Mouse (Mus musculus): ENCODE results near the gene Twf2. TPM values are rescaled to one million over a fixed set of nuclear protein-coding genes. Genes with fewer than 3 reads are reported as not detected.

The Twf2 gene
- polyA plus RNA-seq, 1 experiment = 33.6 TPM

- DNase-seq (ENCODE audit: low read depth, low spot score) = no peak
- WGBS = 85% methylated on average over 6 of the region's 6 CpGs
Measured at GRCm38 (mm10) chr9:106233953-106234352, 31.0 kb downstream of the Twf2 start.

GRCm38 (mm10) chr9:106235194-106235830, 32.4 kb downstream of the Twf2 start:
- 83% methylated on average over 23 of the region's 23 CpGs for WGBS

GRCm38 (mm10) chr9:106236156-106236817, 33.4 kb downstream of the Twf2 start:
- 90% methylated on average over 23 of the region's 23 CpGs for WGBS
- no peak for DNase-seq (ENCODE audit: low read depth, low spot score)

More at GRCm38 (mm10) chr9:106235194-106235830, 32.4 kb downstream of the Twf2 start:
- no peak for DNase-seq (ENCODE audit: low read depth, low spot score)

GRCm38 (mm10) chr9:106236818-106237211, 33.9 kb downstream of the Twf2 start:
- 75% methylated on average over 3 of the region's 3 CpGs for WGBS
- DNase-seq (ENCODE audit: low read depth, low spot score) = no peak

GRCm38 (mm10) chr9:106237401-106237800, 34.5 kb downstream of the Twf2 start:
- WGBS = 86% methylated on average over 8 of the region's 8 CpGs
- DNase-seq (ENCODE audit: low read depth, low spot score) = no peak

- 93% methylated on average over 10 of the region's 10 CpGs for WGBS
- no peak for DNase-seq (ENCODE audit: low read depth, low spot score)
Measured at GRCm38 (mm10) chr9:106237878-106238277, 35.0 kb downstream of the Twf2 start.

- DNase-seq (ENCODE audit: low read depth, low spot score) = no peak
- 80% methylated on average over 10 of the region's 10 CpGs for WGBS
Measured at GRCm38 (mm10) chr9:106241541-106242164, 38.7 kb downstream of the Twf2 start.

GRCm38 (mm10) chr9:106242813-106243488, 40.0 kb downstream of the Twf2 start:
- DNase-seq (ENCODE audit: low read depth, low spot score) = no peak
- 68% methylated on average over 19 of the region's 19 CpGs for WGBS

- WGBS = 34% methylated on average over 11 of the region's 11 CpGs
Measured at GRCm38 (mm10) chr9:106249550-106249949, 46.6 kb downstream of the Twf2 start.

GRCm38 (mm10) chr9:106250245-106250644, 47.3 kb downstream of the Twf2 start:
- 8% methylated on average over 4 of the region's 4 CpGs for WGBS
- DNase-seq (ENCODE audit: low read depth, low spot score) = peak; percentile 67

More at GRCm38 (mm10) chr9:106249550-106249949, 46.6 kb downstream of the Twf2 start:
- DNase-seq (ENCODE audit: low read depth, low spot score) = peak; percentile 98

- no peak for DNase-seq (ENCODE audit: low read depth, low spot score)
- 67% methylated on average over 8 of the region's 8 CpGs for WGBS
Measured at GRCm38 (mm10) chr9:106251066-106251465, 48.2 kb downstream of the Twf2 start.

GRCm38 (mm10) chr9:106254001-106254400, 51.1 kb downstream of the Twf2 start:
- no peak for DNase-seq (ENCODE audit: low read depth, low spot score)
- 82% methylated on average over 2 of the region's 2 CpGs for WGBS

- 85% methylated on average over 4 of the region's 4 CpGs for WGBS
- no peak for DNase-seq (ENCODE audit: low read depth, low spot score)
Measured at GRCm38 (mm10) chr9:106258412-106258811, 55.5 kb downstream of the Twf2 start.

- WGBS = 47% methylated on average over 5 of the region's 5 CpGs
- DNase-seq (ENCODE audit: low read depth, low spot score) = no peak
Measured at GRCm38 (mm10) chr9:106258990-106259389, 56.1 kb downstream of the Twf2 start.

- WGBS = 85% methylated on average over 6 of the region's 6 CpGs
- DNase-seq (ENCODE audit: low read depth, low spot score) = no peak
Measured at GRCm38 (mm10) chr9:106261058-106261457, 58.1 kb downstream of the Twf2 start.

GRCm38 (mm10) chr9:106261491-106261890, 58.6 kb downstream of the Twf2 start:
- 83% methylated on average over 3 of the region's 3 CpGs for WGBS
- no peak for DNase-seq (ENCODE audit: low read depth, low spot score)

GRCm38 (mm10) chr9:106262075-106262474, 59.2 kb downstream of the Twf2 start:
- 58% methylated on average over 3 of the region's 3 CpGs for WGBS

GRCm38 (mm10) chr9:106263381-106263924, 60.5 kb downstream of the Twf2 start:
- WGBS = 38% methylated on average over 9 of the region's 9 CpGs
- DNase-seq (ENCODE audit: low read depth, low spot score) = no peak

More at GRCm38 (mm10) chr9:106262075-106262474, 59.2 kb downstream of the Twf2 start:
- no peak for DNase-seq (ENCODE audit: low read depth, low spot score)

Data from large intestine, adult 2 months (tissue).